Mouse (Mus musculus) ES-Bruce4 (cell line): ENCODE measurements around the gene Cdkal1.

Experiments
- CTCF ChIP-seq: IDR thresholded peaks from one replicate; pipeline ENCODE4 v1.8.1; 2011; ENCODE audit warnings: low read depth, low read length
- EP300 ChIP-seq: IDR thresholded peaks from 2 replicates; pipeline ENCODE4 v1.6.1; 2011; ENCODE audit warnings: low read depth, low read length; ENCODE audit not compliant: insufficient read depth
- POLR2A ChIP-seq: IDR thresholded peaks from one replicate; pipeline ENCODE4 v1.8.1; 2011; ENCODE audit warnings: low read length; ENCODE audit not compliant: insufficient read depth

DNA sequence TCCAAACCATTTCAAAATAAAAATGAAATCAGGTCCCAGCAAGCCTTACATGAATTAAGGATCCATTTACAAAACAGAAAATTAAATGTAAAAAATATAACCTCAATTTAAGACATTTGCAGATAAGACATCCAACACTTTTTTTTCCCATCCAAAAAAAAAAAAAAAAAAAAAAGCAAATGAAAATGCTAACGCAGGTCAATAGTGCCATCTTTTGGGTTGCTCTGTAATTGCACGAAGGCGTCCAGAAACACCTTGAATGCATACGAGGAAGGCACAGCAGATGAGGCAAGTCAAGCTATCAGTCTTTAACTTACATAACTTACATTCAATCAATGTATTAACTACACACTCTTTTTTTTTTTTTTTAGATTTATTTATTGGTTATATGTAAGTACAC is 20.3 kb downstream of the Cdkal1 start:
- no peak for TF ChIP-seq CTCF
- no peak for TF ChIP-seq EP300
- TF ChIP-seq POLR2A: no peak
